Mouse (Mus musculus) neural tube, embryonic 12.5 days (tissue): ENCODE results near the gene Zfp85. TPM values are rescaled to one million over a fixed set of nuclear protein-coding genes. Genes with fewer than 3 reads are reported as not detected.
"Not testable (repeated sequence)": the region's sequence is repeated elsewhere in the genome, so short reads cannot be mapped to it uniquely, and the experiment has no call there.

Experiments used
- ATAC-seq: fragments of 200-750 bp; cut with Nextera tagmentation; 2 replicates; pipeline ENCODE4 v1.8.0; 2017; ENCODE audit warnings: low read depth, mild to moderate bottlenecking, moderate TSS enrichment, moderate library complexity; ENCODE audit not compliant: low FRiP score
- H3K27ac ChIP-seq: fragments of 300-500 bp; sonication (generic); 2 replicates; pipeline ENCODE4 v1.5.1; 2016
- H3K27me3 ChIP-seq: fragments of 300-500 bp; sonication (generic); replicated peaks from 2 replicates; pipeline ENCODE4 v1.6.1; 2016; ENCODE audit warnings: mild to moderate bottlenecking
- H3K36me3 ChIP-seq: fragments of 300-500 bp; sonication (generic); 2 replicates; pipeline ENCODE4 v1.6.1; 2016; ENCODE audit warnings: mild to moderate bottlenecking
- H3K4me1 ChIP-seq: fragments of 300-500 bp; sonication (generic); 2 replicates; pipeline ENCODE4 v1.6.1; 2016
- H3K4me2 ChIP-seq: fragments of 300-500 bp; sonication (generic); replicated peaks from 2 replicates; pipeline ENCODE4 v1.6.1; 2016; ENCODE audit warnings: mild to moderate bottlenecking
- H3K4me3 ChIP-seq: fragments of 300-500 bp; sonication (generic); 2 replicates; pipeline ENCODE4 v1.5.1; 2016
- H3K9ac ChIP-seq: fragments of 300-500 bp; sonication (generic); 2 replicates; pipeline ENCODE4 v1.6.1; 2016; ENCODE audit warnings: mild to moderate bottlenecking
- H3K9me3 ChIP-seq: fragments of 300-500 bp; sonication (generic); 2 replicates; pipeline ENCODE4 v1.6.1; 2016; ENCODE audit warnings: mild to moderate bottlenecking
- WGBS: fragments of 180-500 bp; shearing (Covaris S2); methylation state at CpG from one replicate; pipeline ENCODE4 v1.1.7; 2016; 5-methylcytosine and 5-hydroxymethylcytosine counted together
- polyA plus RNA-seq: library from polyadenylated mRNA; unstranded; fragments of >200 nt; fragmentation: Nextera tagmentation; extraction: Ambion mirVana; gene quantifications from 2 replicates; pipeline ENCODE4 v1.2.1, GENCODE M21; 2016

Gene Zfp85
- polyA plus RNA-seq, 1 experiment from 2014 or later, result 6.0 TPM

DNA sequence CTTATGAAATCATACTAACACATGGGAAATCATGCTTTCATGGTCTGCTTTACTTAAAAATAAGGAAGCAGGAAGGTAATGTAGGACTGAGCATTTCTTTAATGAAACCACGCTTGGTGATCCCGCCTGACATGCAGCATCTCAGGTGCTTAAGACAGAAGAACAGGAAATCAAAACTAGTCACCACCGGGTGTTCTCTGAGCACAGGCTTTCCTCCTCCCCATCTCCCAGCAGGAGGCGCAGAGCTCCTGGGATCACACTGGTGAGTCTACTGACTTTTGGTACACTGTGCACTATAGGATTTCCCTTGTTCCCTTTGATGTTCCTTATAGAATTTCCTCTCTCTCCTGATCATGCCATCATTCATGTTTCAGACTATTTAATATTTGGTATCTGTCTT is 25.6 kb downstream of the Zfp85 start:
- H3K4me3 ChIP-seq, result peak overlapping the region; percentile 53
- not testable (repeated sequence) for H3K36me3 ChIP-seq, H3K27ac ChIP-seq, H3K9me3 ChIP-seq, H3K27me3 ChIP-seq, H3K9ac ChIP-seq, H3K4me1 ChIP-seq
- peak overlapping the region; percentile 71 for H3K4me2 ChIP-seq
- 50% methylated on average over 4 of the region's 4 CpGs for WGBS
- ATAC-seq, result peak; percentile 29; the same call in 1 of the 2 replicates

DNA sequence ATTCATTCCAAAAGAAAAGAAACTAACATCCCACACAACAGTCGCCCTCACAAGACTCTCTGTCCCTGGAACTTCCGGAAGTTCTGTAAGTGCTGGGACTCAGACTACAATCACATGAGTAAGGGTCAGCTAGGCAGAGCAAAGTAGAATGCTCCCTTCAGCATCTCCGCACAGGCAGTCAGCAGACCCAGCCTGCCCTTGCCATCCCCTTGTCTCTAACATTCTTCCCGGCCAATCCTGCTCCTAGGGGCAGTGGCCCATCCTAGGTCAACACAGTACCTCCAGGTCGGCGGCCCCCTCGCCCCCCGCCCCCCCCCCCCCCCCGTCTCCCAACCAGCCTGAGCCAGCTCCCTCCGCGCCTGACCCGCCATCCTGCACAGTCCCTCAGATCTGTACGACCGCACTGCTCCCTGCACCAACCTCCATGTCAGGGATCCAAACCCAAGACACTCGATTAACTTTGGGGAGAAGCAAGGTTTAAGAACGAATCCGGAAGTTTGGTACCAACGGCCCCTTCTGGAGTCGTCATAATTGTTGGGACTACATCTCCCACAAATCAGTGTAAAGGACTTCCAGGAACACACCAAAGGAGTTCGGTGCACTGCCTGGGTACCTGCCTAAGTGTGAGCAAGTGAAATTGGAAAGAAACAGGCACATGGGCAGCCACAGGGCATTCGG is 26.2 kb downstream of the Zfp85 start, which contains the start of gene Zfp65:
TSS of gene Zfp65 (minus strand) at position 533 of the 678 bp plus-strand sequence.
- Histone ChIP-seq H3K9me3 (no peaks in the 10 kb centered on the region; the same call in 1 of the 2 replicates), H3K4me2 (peak within 1 kb of the TSS; percentile 71), H3K9ac (peak within 1 kb of the TSS; percentile 58), H3K27me3 (no peaks in the 10 kb centered on the region), H3K27ac (no peak within 1 kb of the TSS), H3K4me3 (peak within 1 kb of the TSS; percentile 53), H3K4me1 (no peaks in the 10 kb centered on the region), H3K36me3 (no peaks in the 10 kb centered on the region)
- ATAC-seq, result peak; percentile 67
- 2% methylated on average over 20 of the region's 21 CpGs for WGBS

DNA sequence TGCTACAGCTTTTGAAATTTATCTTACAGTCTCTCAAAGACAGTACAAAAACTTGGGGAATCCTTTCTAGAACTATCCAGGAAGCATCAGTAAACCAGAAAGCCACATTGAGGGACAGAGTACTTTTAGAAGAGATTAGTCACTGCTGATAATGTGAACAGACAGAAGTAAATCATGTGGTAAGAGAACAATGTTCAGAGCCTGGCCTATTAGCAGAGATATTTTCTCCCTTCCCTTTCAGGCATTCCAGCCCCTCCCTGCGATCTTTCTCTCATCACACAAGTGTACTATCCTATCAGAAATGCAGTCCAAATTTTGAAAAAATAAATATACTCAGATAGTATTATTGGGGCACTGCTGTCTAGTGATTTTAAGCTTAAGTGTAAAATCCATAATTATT is 26.9 kb downstream of the Zfp85 start:
- H3K4me1 ChIP-seq, result peaks cover 3% of the 10 kb centered on the region; the same call in 1 of the 2 replicates
- no peaks in the 10 kb centered on the region for H3K27me3 ChIP-seq
- WGBS, result 85% methylated on average over 1 of the region's 1 CpGs
- H3K9me3 ChIP-seq, result no peaks in the 10 kb centered on the region
- no peaks in the 10 kb centered on the region for H3K36me3 ChIP-seq
- ATAC-seq, result no peak
- H3K4me3 ChIP-seq, result 0 out of 2 replicates have a peak overlapping the region, but pooled peaks have one; percentile 53
- no peak overlapping the region for H3K9ac ChIP-seq
- peak overlapping the region; percentile 71 for H3K4me2 ChIP-seq
- H3K27ac ChIP-seq, result no peak overlapping the region

DNA sequence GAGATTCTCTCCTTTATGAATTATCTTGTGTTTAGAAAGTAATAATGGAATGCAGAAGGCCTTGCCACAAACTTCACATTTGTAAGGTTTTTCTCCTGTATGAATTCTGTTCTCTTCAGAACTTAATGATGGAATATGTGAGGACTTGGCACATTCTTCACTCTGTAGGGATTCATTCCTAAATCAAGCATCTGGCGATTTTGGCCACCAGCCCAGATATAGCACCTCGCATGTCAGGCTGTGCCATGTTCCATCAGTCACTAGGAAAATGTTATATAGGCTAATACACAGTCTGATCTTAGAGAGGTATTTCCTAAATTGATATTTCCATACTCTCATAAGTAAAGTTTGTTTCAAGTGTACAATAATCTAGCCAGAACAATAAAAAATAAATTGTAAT is 29.7 kb downstream of the Zfp85 start:
- H3K27me3 ChIP-seq, H3K9me3 ChIP-seq, H3K4me1 ChIP-seq, H3K9ac ChIP-seq, ATAC-seq, H3K27ac ChIP-seq, H3K4me3 ChIP-seq, H3K36me3 ChIP-seq, H3K4me2 ChIP-seq: not testable (repeated sequence)
- whole genome bisulfite sequencing, result 80% methylated on average over 2 of the region's 2 CpGs

DNA sequence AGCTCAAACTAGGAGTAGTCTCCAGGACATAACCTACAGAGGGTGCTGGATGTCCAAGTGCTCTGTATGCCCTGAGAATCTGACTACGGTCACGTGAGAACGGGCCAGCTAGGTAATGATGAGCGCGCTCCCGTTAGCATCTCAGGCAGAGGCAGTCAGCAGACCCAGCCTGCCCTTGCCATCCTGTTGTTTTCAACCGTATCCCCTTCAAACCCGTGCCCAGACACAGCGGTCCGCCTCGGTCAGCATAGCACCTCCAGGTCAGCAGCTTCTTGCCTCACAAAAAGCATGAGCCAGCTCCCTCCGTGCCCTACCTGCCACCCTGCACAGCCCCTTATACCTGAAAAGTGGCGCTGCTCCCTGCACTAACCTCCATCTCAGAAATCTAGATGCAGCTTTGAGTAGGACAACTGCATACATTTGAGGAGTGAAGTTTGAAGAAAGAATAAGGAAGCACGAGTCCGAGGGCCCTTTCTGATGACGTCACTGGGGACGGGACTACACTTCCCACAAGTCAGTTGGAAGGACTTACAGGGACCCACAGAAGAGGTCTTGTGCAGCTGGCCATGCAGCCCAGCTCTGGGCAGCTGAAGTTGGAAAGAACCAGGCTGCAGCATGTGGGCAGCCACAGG is 31.1 kb downstream of the Zfp85 start:
- H3K4me1 ChIP-seq, result peaks cover 3% of the 10 kb centered on the region; the same call in 1 of the 2 replicates
- no peak overlapping the region for H3K27ac ChIP-seq
- no peaks in the 10 kb centered on the region for H3K36me3 ChIP-seq
- H3K9me3 ChIP-seq, result no peaks in the 10 kb centered on the region
- H3K4me2 ChIP-seq, result peak overlapping the region; percentile 67
- peak overlapping the region; percentile 77 for H3K4me3 ChIP-seq
- peak; percentile 97 for ATAC-seq
- H3K9ac ChIP-seq, result peak overlapping the region; percentile 74
- no peaks in the 10 kb centered on the region for H3K27me3 ChIP-seq
- WGBS, result under 1% methylated on average over 17 of the region's 17 CpGs

Other genes starting within 250 kb of the Zfp85 start
- gene Gm26965, start 229.1 kb downstream of the Zfp85 start, polyA plus RNA-seq, result not detected in 2 replicates
- 34.9 and 35.9 TPM in 2 replicates for gene Zfp87, start 229.1 kb downstream of the Zfp85 start, polyA plus RNA-seq
- 15.5 and 16.6 TPM in 2 replicates for gene Zfp748, start 201.4 kb downstream of the Zfp85 start, polyA plus RNA-seq
- gene Zfp729b, start 145.5 kb downstream of the Zfp85 start, polyA plus RNA-seq, result 3.8 and 4.2 TPM in 2 replicates
- 0.22 TPM in 1 of 2 replicates, not detected in the other for gene Gm49345, start 117.5 kb downstream of the Zfp85 start, polyA plus RNA-seq
- 2.3 and 2.9 TPM in 2 replicates for gene Zfp729a, start 117.4 kb downstream of the Zfp85 start, polyA plus RNA-seq
- gene Zfp738, start 68.2 kb downstream of the Zfp85 start, polyA plus RNA-seq, result 16.2 and 17.1 TPM in 2 replicates
- gene Zfp65, start 26.1 kb downstream of the Zfp85 start, polyA plus RNA-seq, result 8.1 and 8.7 TPM in 2 replicates
- 1.8 and 2.9 TPM in 2 replicates for gene Zfp493, start 24.5 kb upstream of the Zfp85 start, polyA plus RNA-seq
- gene Zfp273, start 58.5 kb upstream of the Zfp85 start, polyA plus RNA-seq, result 9.0 and 9.7 TPM in 2 replicates
- gene Gm10037, start 75.9 kb upstream of the Zfp85 start, polyA plus RNA-seq, result 4.8 TPM in 2 replicates
- not detected in 2 replicates for gene BC048507, start 108.1 kb upstream of the Zfp85 start, polyA plus RNA-seq